Mouse (Mus musculus) small intestine, adult 2 months (tissue): ENCODE measurements around the gene Rec8. TPM values are rescaled to one million over a fixed set of nuclear protein-coding genes. Genes with fewer than 3 reads are reported as not detected.

Experiments used
- H3K27ac ChIP-seq: fragments of 200-500 bp; 2 replicates; pipeline ENCODE4 v1.5.1; 2012; ENCODE audit warnings: low read depth, low read length, control low read depth, inconsistent platforms; ENCODE audit not compliant: insufficient read depth
- H3K27me3 ChIP-seq: fragments of 200-500 bp; 2 replicates; pipeline ENCODE4 v1.6.1; 2012; ENCODE audit warnings: mild to moderate bottlenecking, moderate library complexity, low read length, inconsistent platforms; ENCODE audit not compliant: control insufficient read depth, insufficient read depth
- H3K36me3 ChIP-seq: fragments of 200-500 bp; 2 replicates; pipeline ENCODE4 v1.6.1; 2012; ENCODE audit warnings: mild to moderate bottlenecking, low read length, control low read depth, inconsistent platforms; ENCODE audit not compliant: control insufficient read depth, insufficient read depth
- H3K4me1 ChIP-seq: fragments of 200-500 bp; 2 replicates; pipeline ENCODE4 v1.6.1; 2012; ENCODE audit warnings: low read length, inconsistent platforms, mixed read lengths; ENCODE audit not compliant: control insufficient read depth, insufficient read depth, insufficient read length
- H3K4me3 ChIP-seq: fragments of 200-500 bp; 2 replicates; pipeline ENCODE4 v1.5.1; 2012; ENCODE audit warnings: low read depth, mild to moderate bottlenecking, control low read depth, inconsistent platforms, low read length, moderate library complexity
- CTCF ChIP-seq: fragments of 200-500 bp; IDR thresholded peaks from 2 replicates; pipeline ENCODE4 v1.5.1; 2012; ENCODE audit warnings: low read depth, mild to moderate bottlenecking, control low read depth, inconsistent platforms, low read length, moderate library complexity, mixed read lengths; ENCODE audit not compliant: insufficient replicate concordance, insufficient read length; ENCODE audit errors: extremely low read depth
- POLR2A ChIP-seq: fragments of 200-500 bp; IDR thresholded peaks from 2 replicates; pipeline ENCODE4 v1.6.1; 2012; ENCODE audit warnings: low read depth, mild to moderate bottlenecking, control low read depth, inconsistent platforms, low read length, moderate library complexity
- WGBS: fragments of 180-500 bp; shearing (Covaris S2); methylation state at CpG from one replicate; pipeline ENCODE4 v1.1.7; 2018; 5-methylcytosine and 5-hydroxymethylcytosine counted together
- polyA plus RNA-seq: library from polyadenylated mRNA; depleted of rRNA; stranded (reverse); fragments of >200 nt; gene quantifications from 2 replicates; pipeline ENCODE4 v1.2.3, GENCODE M21; 2012

Gene Rec8
- polyA plus RNA-seq, 1 experiment, result 19.2 TPM

DNA sequence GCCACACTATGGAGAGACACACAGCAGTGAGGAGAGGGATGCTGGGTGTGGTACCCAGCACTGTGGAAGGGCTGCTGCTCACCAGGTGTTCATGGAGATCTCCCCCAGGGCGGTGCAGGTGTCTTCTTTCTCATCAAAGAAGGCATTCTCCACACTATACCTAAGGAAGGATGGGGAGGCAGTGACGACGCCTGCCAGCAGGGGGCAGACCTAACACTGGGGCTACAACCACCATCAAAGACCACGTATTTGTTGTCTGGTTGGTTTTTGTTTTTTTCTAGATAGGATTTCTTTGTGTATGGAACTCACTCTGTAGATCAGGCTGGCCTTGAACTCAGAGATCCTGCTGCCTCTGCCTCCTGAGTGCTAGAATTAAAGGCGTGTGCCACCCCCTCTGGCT, 11.5 kb downstream of the Rec8 start:
- Histone ChIP-seq H3K27ac (no peak overlapping the region), H3K4me1 (peaks cover 15% of the 10 kb centered on the region), H3K27me3 (no peaks in the 10 kb centered on the region), H3K36me3 (peaks cover 51% of the 10 kb centered on the region), H3K4me3 (no peak overlapping the region)
- 32% methylated on average over 5 of the region's 5 CpGs for WGBS
- TF ChIP-seq CTCF (peak; percentile 73; the same call in 1 of the 2 replicates), POLR2A (no peak)

GRCm38 (mm10) chr14:55634874-55635522, 17.2 kb downstream of the Rec8 start:
- no peaks in the 10 kb centered on the region for H3K27me3 ChIP-seq
- WGBS, result 3% methylated on average over 23 of the region's 23 CpGs
- peaks cover 4% of the 10 kb centered on the region for H3K4me1 ChIP-seq
- H3K36me3 ChIP-seq, result peaks cover 41% of the 10 kb centered on the region
- TF ChIP-seq CTCF, result no peak
- no peak for TF ChIP-seq POLR2A
- peak overlapping the region; percentile 73 for H3K4me3 ChIP-seq
- no peak overlapping the region; the same call in 1 of the 2 replicates for H3K27ac ChIP-seq

DNA sequence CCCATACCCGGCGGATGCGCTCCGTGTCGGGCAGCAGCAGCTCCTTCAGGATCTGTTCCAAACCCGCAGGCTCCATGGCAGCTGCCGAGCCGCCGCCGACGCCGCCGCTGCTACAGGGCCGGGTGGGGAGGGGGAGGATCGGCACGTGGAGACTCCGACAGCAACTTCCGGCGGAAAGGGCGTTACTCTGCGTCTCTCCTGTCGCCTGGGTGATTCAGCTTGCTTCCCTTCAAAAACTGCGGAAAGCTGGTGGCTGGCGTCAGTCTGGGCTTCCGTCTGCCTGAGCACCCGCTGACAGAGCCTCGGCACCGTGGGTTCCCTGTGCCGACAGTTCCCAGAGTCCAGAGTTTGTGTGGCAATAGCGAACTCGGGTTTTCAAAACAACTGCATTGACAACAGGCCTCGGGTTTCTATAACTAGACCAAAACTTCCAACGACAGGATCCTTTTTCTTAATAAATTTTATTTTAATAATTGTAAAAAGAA, 17.7 kb downstream of the Rec8 start, which contains the start of gene Ipo4:
Gene Ipo4 (minus strand): TSS at position 435 of the 485 bp plus-strand sequence.
- Histone ChIP-seq H3K27me3 (no peaks in the 10 kb centered on the region), H3K27ac (no peak within 1 kb of the TSS; the same call in 1 of the 2 replicates), H3K36me3 (peaks cover 45% of the 10 kb centered on the region), H3K4me3 (peak within 1 kb of the TSS; percentile 73), H3K4me1 (peaks cover 2% of the 10 kb centered on the region; the same call in 1 of the 2 replicates)
- 1% methylated on average over 33 of the region's 33 CpGs for WGBS
- TF ChIP-seq POLR2A, result peak; percentile 54; the same call in 1 of the 2 replicates
- no peak for TF ChIP-seq CTCF

DNA sequence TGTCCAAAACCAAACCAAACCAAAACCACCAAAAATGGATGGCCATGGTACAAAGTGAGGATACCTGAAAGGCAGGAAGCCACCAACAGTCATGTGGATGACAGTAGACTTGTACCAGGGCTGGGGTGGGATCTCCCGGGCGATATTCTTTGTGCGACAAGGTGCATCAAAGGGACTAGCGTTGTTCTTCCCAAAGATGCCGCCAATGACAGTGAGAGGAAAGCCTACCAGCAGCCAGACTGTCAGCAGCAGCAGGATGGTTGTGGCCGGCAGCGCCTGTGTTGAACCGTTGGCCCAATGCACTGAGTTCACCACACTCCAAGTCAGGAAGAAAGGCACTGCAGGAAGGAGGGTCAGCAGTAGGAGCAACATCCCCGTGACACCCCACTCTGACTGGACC, 20.0 kb downstream of the Rec8 start, which contains the start of gene Gm49378:
Gene Gm49378 (minus strand): TSS at position 101 of the 400 bp plus-strand sequence.
- Histone ChIP-seq H3K4me1 (peaks cover 7% of the 10 kb centered on the region), H3K27ac (no peak within 1 kb of the TSS), H3K36me3 (peaks cover 41% of the 10 kb centered on the region), H3K27me3 (no peaks in the 10 kb centered on the region), H3K4me3 (no peak within 1 kb of the TSS)
- no peak for TF ChIP-seq POLR2A
- TF ChIP-seq CTCF, result no peak
- 95% methylated on average over 9 of the region's 9 CpGs for WGBS

- WGBS, result 96% methylated on average over 14 of the region's 14 CpGs
- Histone ChIP-seq H3K4me1 (peaks cover 11% of the 10 kb centered on the region; the same call in 1 of the 2 replicates), H3K27me3 (no peaks in the 10 kb centered on the region), H3K4me3 (no peak overlapping the region), H3K27ac (no peak overlapping the region), H3K36me3 (peaks cover 34% of the 10 kb centered on the region)
- TF ChIP-seq POLR2A (no peak), CTCF (no peak)
Measured at GRCm38 (mm10) chr14:55640816-55641215, 23.0 kb downstream of the Rec8 start.

DNA sequence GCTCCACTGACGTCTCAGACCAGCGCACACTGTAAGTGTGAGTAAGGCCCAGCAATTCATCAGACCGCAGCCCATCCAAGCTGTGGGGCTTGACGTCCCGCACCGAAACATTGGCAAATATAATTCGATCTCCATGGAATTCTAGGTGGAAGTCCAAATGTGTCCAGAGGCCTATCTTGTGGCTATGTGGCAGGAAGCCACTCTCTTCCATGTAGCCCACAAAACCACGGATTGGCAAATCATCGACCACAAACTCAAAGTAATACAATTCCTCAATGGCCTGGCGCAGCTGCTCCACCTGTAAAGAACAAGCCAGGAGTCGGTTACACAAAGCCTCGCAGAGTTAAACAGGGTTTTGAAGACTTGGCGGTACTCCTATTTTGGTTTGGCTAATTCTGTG, 23.5 kb downstream of the Rec8 start:
- no peak for TF ChIP-seq POLR2A
- Histone ChIP-seq H3K4me3 (no peak overlapping the region), H3K27ac (no peak overlapping the region), H3K36me3 (peaks cover 32% of the 10 kb centered on the region), H3K4me1 (peaks cover 11% of the 10 kb centered on the region; the same call in 1 of the 2 replicates), H3K27me3 (no peaks in the 10 kb centered on the region)
- 92% methylated on average over 13 of the region's 13 CpGs for WGBS

DNA sequence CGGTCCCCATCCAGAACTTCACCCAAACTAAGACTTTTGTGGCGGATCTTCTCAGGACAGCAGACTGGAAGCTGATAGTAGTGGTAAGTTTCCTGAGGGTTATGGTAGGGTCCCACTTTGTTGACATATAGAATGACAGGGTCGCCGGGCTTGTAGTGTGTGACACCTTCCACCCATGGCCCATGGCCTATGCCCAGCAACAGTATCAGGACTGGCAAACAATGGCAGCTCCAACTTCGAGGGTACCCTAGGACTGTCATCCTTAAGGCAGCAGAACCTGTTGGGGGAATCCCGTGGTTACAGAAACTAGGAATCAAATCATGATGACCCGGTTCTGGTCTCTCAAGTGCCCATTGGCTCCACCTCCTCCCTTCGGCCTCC, 24.8 kb downstream of the Rec8 start:
- Histone ChIP-seq H3K27ac (peak overlapping the region; percentile 97), H3K27me3 (no peaks in the 10 kb centered on the region), H3K4me1 (peaks cover 11% of the 10 kb centered on the region; the same call in 1 of the 2 replicates), H3K36me3 (peaks cover 31% of the 10 kb centered on the region), H3K4me3 (peak overlapping the region; percentile 93)
- TF ChIP-seq POLR2A, result no peak
- no peak for TF ChIP-seq CTCF
- WGBS, result 12% methylated on average over 8 of the region's 8 CpGs
